Mouse (Mus musculus): Measurements from ENCODE around the gene Ddx4.

The Ddx4 gene

GRCm38 (mm10) chr13:112560554-112561138 is 91.6 kb downstream of the Ddx4 start:
- intact Hi-C loops (cut with DNase I) = no loop called here

DNA sequence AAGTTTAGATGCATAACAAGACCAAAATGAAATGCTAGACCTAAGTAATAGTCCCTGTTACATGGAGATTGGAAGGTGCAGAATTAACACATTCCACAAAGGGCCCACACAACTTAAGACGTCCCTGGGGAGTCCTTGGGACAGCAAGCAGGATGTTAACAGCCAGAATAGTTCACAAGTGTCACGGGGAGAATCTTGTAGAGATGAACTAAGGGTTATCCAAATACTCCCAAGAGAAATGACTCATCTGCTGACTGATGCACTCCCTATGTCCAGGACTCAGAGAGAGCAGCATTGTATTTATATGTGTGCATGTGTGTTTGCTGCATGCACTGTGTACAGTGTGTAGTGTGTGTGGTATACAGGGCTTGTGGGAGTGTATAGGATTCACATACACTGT is 95.8 kb downstream of the Ddx4 start:
- intact Hi-C loops (cut with DNase I) = no loop called here

DNA sequence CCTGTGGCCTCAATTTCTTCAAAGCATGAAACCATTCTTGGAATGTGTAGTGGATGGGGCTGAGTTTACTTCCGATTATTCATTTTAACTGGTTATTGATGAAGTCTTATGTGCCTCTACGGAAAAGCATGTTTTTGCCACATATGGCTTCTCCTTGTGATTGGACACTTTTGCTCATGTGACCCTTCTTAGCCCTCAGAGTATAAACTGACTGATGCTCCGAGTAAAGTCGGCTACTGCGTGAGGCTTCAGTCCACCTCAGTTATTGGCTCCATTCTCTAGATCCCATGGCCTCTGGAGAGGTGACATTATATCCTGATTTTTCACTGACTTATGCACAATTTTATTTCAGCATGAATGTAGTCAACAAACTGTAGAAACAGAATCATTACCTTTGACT is 99.0 kb downstream of the Ddx4 start:
- intact Hi-C loops (cut with DNase I) = no loop called here

- intact Hi-C loops (cut with DNase I) = no loop called here
These were observed 100.4 kb downstream of the Ddx4 start for GRCm38 (mm10) chr13:112551641-112552548.
